Mouse (Mus musculus): ENCODE measurements around the gene Rcn3.

GRCm38 (mm10) chr7:45100046-45100445 is 8.0 kb upstream of the Rcn3 start:
- no peak for TF ChIP-seq CTCF (conservative IDR thresholded peaks at IDR 0.05; ENCODE audit: low read length)
- TF ChIP-seq NANOG (IDR thresholded peaks at IDR 0.05; ENCODE audit: borderline replicate concordance, low read length): no peak
